Mouse (Mus musculus) gastrocnemius, postnatal 14 days (tissue): ENCODE measurements around the gene Pcif1. TPM values are rescaled to one million over a fixed set of nuclear protein-coding genes. Genes with fewer than 3 reads are reported as not detected.

Source experiments
- DNase-seq: peaks from one replicate; pipeline ENCODE4 v3.0.0; 2021; ENCODE audit warnings: mixed read lengths
- intact Hi-C: fragments of 180-260 bp; cut with DNase I; formaldehyde crosslinking; loops from one replicate; pipeline ENCODE4 v1.15.1; 2025; ENCODE audit warnings: low total_unique reads
- total RNA-seq, 2 experiments: library from RNA; stranded (reverse); gene quantifications; 2 replicates each; pipeline ENCODE4 v1.2.3; 2021

Pcif1 gene
- total RNA-seq, 2 experiments from 2014 or later: 22.2 to 26.6 TPM

- intact Hi-C loops: loop anchor here (10.0 kb wide), 1 partner anchor 56 kb away; the partner anchor contains the start of genes Ctsa and Neurl2
- no peak for DNase-seq
Measured at GRCm38 (mm10) chr2:164890411-164891049, 11.4 kb downstream of the Pcif1 start.

- intact Hi-C loops: loop anchor here (10.0 kb wide), 1 partner anchor 56 kb away; the partner anchor contains the start of genes Ctsa and Neurl2
- no peak for DNase-seq
Measured at GRCm38 (mm10) chr2:164891056-164891834, 12.1 kb downstream of the Pcif1 start.

DNA sequence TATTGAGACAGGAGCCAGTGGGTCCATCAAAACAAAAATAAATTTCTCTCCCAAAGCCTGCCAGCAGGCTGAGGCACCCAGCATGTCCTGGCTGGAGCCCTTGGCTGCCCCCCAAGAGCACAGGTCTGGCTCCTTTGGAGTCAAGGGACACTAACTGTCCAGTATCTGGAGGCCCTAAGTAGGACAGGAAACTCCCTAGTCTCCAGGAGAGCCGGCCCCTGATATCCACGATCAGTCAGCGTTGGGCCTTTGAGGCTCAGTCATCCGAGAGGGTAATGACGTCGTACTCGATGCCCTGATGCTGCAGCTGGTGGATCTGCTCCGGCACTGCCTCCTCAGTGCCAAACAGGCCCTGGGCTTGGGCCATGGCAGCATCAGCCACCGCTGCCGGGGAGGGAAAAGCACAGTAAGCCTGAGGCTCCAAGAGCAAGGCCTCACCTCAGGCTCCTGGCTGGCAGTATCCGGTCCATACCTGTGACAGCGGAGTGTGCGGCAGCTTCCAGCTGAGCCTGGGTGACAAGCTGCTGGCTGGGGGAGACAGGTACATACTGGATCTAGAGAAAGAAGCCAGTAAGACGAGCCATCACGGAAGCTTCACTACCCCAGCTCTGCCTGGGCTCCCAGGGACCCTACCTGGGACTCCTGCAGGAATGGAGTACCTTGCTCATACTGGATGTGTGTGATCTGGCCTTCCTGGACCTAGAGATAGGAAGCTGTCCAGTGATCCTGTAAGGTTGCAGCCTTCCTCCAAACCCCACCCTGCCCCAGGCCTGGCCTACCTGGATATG, 13.0 kb downstream of the Pcif1 start:
- intact Hi-C loops: loop anchor here (10.0 kb wide), 1 partner anchor 57 kb away; the partner anchor contains the start of genes Ctsa and Neurl2

GRCm38 (mm10) chr2:164892696-164893216, 13.7 kb downstream of the Pcif1 start:
- intact Hi-C loops: loop anchor here (10.0 kb wide), 1 partner anchor 58 kb away; the partner anchor contains the start of genes Ctsa and Neurl2
- no peak for DNase-seq

More for the DNA sequence above, 13.0 kb downstream of the Pcif1 start:
- DNase-seq: peak; percentile 66

GRCm38 (mm10) chr2:164894048-164894447, 14.9 kb downstream of the Pcif1 start:
- DNase-seq: no peak
- intact Hi-C loops: loop anchor here (10.0 kb wide), 1 partner anchor 59 kb away; the partner anchor contains the start of genes Ctsa and Neurl2

DNA sequence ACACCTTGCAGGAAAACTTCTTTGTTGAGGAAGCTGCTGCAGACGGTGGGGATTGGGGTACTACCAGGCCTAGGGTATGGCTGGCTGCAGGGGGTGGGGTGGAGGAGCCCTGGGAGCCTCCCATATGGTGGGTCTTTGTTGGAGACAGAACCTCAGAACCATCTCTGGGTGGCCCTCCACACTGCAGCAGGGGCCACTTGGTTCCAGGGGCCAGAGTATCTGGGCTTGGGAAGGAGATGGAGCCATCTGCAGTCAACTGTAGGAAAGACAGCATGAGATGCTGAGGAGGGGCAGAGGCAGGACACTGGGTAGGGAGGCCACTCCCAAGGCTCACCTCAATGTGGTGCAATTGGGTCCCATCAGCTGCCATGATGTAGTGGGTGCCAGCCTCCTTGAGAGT, 15.5 kb downstream of the Pcif1 start:
- intact Hi-C loops: loop anchor here (10.0 kb wide), 1 partner anchor 60 kb away; the partner anchor contains the start of genes Ctsa and Neurl2
- no peak for DNase-seq

DNA sequence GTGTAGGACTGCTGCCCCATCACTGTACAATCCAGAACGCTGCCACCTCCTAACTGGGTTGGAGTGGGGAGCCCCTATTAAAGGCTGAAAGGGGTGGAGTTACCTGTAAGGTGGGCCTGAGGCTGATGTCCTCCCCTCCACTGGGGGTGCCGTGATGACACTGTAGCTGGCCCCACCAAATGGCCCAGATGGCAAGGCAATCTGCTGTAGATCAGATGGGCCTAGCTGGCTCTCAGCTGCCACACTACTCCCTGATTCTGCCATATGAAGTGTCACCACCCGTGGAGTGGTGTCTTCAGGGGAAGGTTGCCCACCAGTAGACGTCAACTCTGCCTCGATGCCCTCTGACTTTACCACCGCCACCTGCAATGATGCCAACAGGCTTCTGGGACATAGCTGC, 16.8 kb downstream of the Pcif1 start:
- intact Hi-C loops: loop anchor here (10.0 kb wide), 1 partner anchor 61 kb away; the partner anchor contains the start of genes Ctsa and Neurl2
- no peak for DNase-seq

DNA sequence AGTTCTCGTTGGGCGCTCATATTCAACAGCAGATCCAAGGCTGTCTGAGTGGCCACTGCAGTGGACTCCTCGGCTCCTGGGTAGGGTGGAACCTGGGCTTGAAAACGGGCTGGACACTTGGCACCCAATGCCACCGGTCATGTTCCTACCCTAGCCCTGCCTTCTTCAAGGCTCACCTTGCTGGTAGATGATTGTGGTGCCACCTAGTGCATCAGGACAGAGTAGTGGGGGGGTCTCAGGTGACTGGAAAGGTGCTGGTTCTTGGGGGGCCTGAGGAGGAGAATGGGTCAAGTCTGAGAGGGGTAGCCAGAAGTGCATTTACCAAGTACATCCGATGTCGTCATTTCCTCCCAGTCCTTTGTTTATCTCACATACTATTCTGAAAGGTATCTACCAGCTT, 18.9 kb downstream of the Pcif1 start:
- DNase-seq: no peak
- intact Hi-C loops: loop anchor here (10.0 kb wide), 1 partner anchor 63 kb away; the partner anchor contains the start of genes Ctsa and Neurl2

GRCm38 (mm10) chr2:164899034-164899433, 19.9 kb downstream of the Pcif1 start:
- intact Hi-C loops: loop anchor here (10.0 kb wide), 1 partner anchor 64 kb away; the partner anchor contains the start of genes Ctsa and Neurl2

DNA sequence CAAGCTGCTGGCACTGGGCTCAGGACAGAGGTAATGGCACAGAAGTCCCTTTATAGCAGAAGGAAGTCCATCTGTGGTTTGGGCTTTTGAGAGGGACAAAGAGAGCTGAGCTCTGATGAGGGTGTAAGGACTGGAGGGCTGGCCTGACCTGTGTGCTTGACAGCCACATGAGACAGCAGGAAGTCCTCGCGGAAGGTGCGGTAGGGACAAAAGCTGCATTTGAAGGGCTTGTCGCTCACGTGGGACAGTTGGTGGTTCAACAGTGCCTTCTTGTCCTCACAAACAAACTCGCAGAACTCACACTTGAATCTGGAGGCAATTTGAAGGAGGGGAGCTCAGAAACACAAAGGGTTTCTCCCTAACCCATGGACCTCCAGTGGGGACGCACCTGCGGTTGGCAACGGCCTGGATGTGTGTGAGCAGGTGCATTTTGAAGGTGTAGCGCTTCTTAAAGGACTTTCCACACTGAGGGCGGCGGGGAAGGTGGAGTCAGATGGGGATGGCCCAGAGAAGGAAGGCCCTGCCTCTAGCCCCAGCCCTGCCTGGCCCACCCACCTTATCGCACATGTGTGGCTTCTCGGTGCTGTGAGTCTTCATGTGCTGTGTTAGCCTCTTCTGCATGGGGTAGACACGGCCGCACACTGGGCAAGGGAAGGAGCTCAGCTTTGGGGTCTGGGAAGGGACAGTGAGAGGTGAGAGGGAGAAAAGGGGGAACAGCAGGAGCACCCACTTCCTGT, 20.8 kb downstream of the Pcif1 start:
- DNase-seq: no peak
- intact Hi-C loops: loop anchor here (10.0 kb wide), 1 partner anchor 65 kb away; the partner anchor contains the start of genes Ctsa and Neurl2

More at GRCm38 (mm10) chr2:164899034-164899433, 19.9 kb downstream of the Pcif1 start:
- DNase-seq: no peak

GRCm38 (mm10) chr2:164901380-164901779, 22.3 kb downstream of the Pcif1 start:
- intact Hi-C loops: no loop called here

GRCm38 (mm10) chr2:164903496-164903895, 24.4 kb downstream of the Pcif1 start:
- DNase-seq: no peak
- intact Hi-C loops: no loop called here

More at GRCm38 (mm10) chr2:164901380-164901779, 22.3 kb downstream of the Pcif1 start:
- no peak for DNase-seq

DNA sequence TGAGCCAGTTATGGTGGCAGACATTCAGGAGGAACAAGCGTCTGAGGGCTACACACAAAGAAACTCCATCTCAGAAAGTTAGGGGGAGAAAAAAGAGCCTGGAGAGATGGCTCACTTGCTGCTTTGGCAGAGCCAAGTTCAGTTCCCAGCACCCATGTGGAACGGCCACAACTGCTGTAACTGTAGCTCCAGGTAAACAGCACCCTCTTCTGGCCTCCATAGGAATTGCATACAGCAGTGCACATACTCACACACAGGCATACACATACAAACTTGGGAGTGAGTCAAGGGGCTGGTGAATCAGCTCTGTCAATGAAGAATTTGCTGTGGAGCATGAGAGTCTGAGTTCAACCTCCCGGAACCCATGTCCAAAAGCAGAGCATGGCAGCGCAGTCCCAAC, 27.0 kb downstream of the Pcif1 start:
- intact Hi-C loops: no loop called here
- DNase-seq: no peak

DNA sequence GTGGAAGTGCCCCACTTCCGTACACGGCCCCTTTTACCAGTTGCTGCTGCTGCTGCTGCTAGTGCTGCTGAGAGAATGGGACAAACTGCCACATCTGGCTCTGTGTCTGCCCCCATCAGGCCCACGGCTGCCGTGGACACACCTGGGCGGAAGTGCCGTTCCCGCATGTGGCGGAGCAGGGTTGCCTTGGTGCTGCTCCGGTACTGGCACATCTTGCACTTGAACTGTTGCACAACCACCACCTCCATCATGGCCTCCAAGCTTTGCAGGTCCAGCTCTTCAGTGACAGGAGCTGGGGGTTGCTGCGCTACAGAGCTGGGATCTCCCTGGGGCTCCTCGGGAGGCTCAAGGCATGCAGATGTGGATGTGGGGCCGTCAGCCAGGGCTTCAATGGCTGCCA, 28.4 kb downstream of the Pcif1 start:
- intact Hi-C loops: no loop called here
- no peak for DNase-seq

- no peak for DNase-seq
- intact Hi-C loops: no loop called here
Measured at GRCm38 (mm10) chr2:164908011-164908410, 28.9 kb downstream of the Pcif1 start.

DNA sequence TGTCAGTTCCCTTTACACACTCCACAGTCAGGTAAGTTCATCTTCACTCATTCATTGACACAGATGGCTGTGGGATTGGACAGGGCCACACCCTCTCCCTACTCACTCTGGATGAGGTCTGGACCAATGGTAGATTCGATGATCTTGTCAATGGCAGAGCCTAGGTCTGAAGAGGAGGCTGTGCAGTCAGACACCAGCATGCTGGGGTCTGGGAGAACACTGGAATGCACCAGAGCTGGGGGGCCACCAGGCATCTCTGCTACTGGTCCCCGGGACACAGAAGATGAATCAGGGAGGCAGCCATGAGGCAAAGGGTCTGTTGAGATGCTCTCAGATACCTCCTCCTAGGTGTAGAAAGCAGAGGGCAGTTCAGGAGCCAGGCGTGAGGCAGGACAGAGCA, 30.0 kb downstream of the Pcif1 start:
- no peak for DNase-seq
- intact Hi-C loops: no loop called here

- intact Hi-C loops: no loop called here
- no peak for DNase-seq
Measured at GRCm38 (mm10) chr2:164909542-164909941, 30.4 kb downstream of the Pcif1 start.

- intact Hi-C loops: no loop called here
- peak; percentile 34 for DNase-seq
Measured at GRCm38 (mm10) chr2:164910360-164911061, 31.4 kb downstream of the Pcif1 start.
